Mouse (Mus musculus) lung, embryonic 14.5 days (tissue): ENCODE results near the gene Nme8. TPM values are rescaled to one million over a fixed set of nuclear protein-coding genes. Genes with fewer than 3 reads are reported as not detected.

ENCODE experiments used
- ATAC-seq: fragments of 200-750 bp; cut with Nextera tagmentation; 2 replicates; pipeline ENCODE4 v1.8.0; 2017; ENCODE audit warnings: mild to moderate bottlenecking, moderate TSS enrichment, moderate library complexity; ENCODE audit not compliant: insufficient read depth
- DNase-seq: peaks from one replicate; pipeline ENCODE4 v3.0.0-alpha.2; 2015
- H3K27ac ChIP-seq: fragments of 300-500 bp; sonication (generic); 2 replicates; pipeline ENCODE4 v1.5.1; 2014; ENCODE audit warnings: low read depth, mild to moderate bottlenecking, moderate library complexity
- H3K27me3 ChIP-seq: fragments of 300-500 bp; sonication (generic); 2 replicates; pipeline ENCODE4 v1.6.1; 2014; ENCODE audit warnings: low read length, control low read depth; ENCODE audit not compliant: insufficient read depth
- H3K36me3 ChIP-seq: fragments of 300-500 bp; sonication (generic); 2 replicates; pipeline ENCODE4 v1.6.1; 2014; ENCODE audit warnings: control low read depth; ENCODE audit not compliant: insufficient read depth
- H3K4me1 ChIP-seq: fragments of 300-500 bp; sonication (generic); 2 replicates; pipeline ENCODE4 v1.6.1; 2014; ENCODE audit warnings: antibody characterized with exemption, control low read depth; ENCODE audit not compliant: insufficient read depth
- H3K4me2 ChIP-seq: fragments of 300-500 bp; sonication (generic); 2 replicates; pipeline ENCODE4 v1.6.1; 2014; ENCODE audit warnings: mild to moderate bottlenecking
- H3K4me3 ChIP-seq: fragments of 300-500 bp; sonication (generic); 2 replicates; pipeline ENCODE4 v1.5.1; 2014; ENCODE audit warnings: low read depth, low read length
- H3K9ac ChIP-seq: fragments of 300-500 bp; sonication (generic); 2 replicates; pipeline ENCODE4 v1.6.1; 2014
- H3K9me3 ChIP-seq: fragments of 300-500 bp; sonication (generic); 2 replicates; pipeline ENCODE4 v1.6.1; 2016; ENCODE audit warnings: low read depth, low read length, control low read depth
- CTCF ChIP-seq: IDR thresholded peaks from 2 replicates; pipeline ENCODE4 v1.5.1; 2016; ENCODE audit warnings: antibody characterized with exemption, low read depth
- WGBS: fragments of 180-500 bp; shearing (Covaris S2); extraction: QIAGEN DNeasy Blood & Tissue Kit; methylation state at CpG from one replicate; pipeline ENCODE4 v1.1.7; 2014; 5-methylcytosine and 5-hydroxymethylcytosine counted together
- polyA plus RNA-seq: library from polyadenylated mRNA; unstranded; fragments of >200 nt; fragmentation: Nextera tagmentation; extraction: Ambion mirVana; gene quantifications from 2 replicates; pipeline ENCODE4 v1.2.1, GENCODE M21; 2014

The Nme8 gene
- polyA plus RNA-seq, 1 experiment from 2014 or later: not detected

DNA sequence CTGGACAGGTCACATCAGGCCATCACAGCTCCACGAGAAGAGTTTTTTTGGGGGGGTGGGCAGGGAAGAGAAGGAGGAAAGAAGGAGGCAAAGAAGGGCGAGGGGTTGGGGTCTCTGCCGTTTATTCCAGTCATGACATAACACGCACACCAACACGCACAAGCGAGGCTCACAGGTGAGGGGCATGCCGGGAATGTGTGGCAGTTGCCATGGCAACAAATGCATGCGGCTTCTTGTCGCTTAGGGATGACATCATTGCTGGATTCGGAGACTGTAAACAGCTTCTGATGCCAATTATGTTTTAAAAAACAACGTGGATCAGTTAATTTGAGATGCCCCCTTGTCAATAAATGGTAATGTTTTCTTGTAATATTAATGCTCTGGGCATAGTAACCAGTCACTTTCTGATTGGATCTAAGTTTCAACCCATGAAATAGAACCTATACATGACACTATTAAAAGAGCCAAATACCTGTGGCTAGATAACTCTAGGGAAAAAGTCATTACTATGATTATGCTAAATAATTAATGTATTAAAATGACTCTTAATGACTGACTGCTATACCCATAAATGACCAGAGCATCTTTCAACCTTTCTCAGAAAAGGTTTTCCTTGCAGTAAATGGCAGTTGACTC is 4.0 kb upstream of the Nme8 start:
- no peaks in the 10 kb centered on the region for H3K27me3 ChIP-seq
- peaks cover 5% of the 10 kb centered on the region; the same call in 1 of the 2 replicates for H3K4me1 ChIP-seq
- ATAC-seq (no peak), DNase-seq (peak; percentile 21)
- H3K9ac ChIP-seq: no peak overlapping the region
- TF ChIP-seq CTCF: no peak
- H3K4me2 ChIP-seq: no peak overlapping the region
- H3K27ac ChIP-seq: no peak overlapping the region
- H3K36me3 ChIP-seq: no peaks in the 10 kb centered on the region
- H3K4me3 ChIP-seq: no peak overlapping the region
- WGBS: 68% methylated on average over 11 of the region's 11 CpGs
- H3K9me3 ChIP-seq: no peaks in the 10 kb centered on the region

DNA sequence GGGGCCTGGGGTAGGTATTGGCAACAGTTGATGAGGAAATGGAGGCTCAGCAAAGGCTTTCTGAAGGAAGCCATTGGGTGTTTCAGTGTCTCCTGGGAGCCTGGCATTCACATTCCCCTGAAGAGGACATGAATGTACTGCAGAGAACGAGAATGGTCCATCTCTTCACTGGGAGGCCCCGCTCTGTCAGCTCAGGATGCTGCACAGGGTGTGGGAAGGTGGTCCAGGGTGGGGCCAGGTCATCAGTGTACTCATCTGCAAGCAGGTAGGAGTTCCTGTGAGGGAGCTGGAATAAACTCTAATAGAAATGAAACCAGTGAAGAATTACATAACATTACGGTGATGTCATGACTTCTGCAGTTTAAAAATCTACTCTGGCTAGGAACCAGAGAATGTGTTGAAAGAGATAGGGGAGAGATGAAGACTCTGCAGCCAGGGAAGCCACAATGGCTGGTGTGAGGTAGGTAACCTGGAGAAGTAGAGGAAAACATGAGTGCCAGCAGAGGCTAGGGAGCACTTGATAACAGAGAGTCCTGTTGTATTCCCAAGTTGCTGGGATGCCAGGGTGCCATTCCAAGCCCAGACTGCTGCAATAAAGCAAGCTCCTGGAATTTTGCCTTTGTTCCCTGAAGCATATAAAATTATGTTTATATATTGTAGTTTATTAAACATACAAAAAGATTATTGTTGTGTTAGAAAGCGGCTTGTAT is 3.3 kb upstream of the Nme8 start:
- ATAC-seq (peak; percentile 52; the same call in 1 of the 2 replicates), DNase-seq (peak; percentile 12)
- Histone ChIP-seq H3K9me3 (no peaks in the 10 kb centered on the region), H3K36me3 (no peaks in the 10 kb centered on the region), H3K27me3 (no peaks in the 10 kb centered on the region), H3K4me1 (peaks cover 5% of the 10 kb centered on the region; the same call in 1 of the 2 replicates), H3K9ac (no peak overlapping the region), H3K27ac (no peak overlapping the region), H3K4me2 (no peak overlapping the region), H3K4me3 (no peak overlapping the region)
- WGBS: 74% methylated on average over 4 of the region's 4 CpGs
- TF ChIP-seq CTCF: no peak

DNA sequence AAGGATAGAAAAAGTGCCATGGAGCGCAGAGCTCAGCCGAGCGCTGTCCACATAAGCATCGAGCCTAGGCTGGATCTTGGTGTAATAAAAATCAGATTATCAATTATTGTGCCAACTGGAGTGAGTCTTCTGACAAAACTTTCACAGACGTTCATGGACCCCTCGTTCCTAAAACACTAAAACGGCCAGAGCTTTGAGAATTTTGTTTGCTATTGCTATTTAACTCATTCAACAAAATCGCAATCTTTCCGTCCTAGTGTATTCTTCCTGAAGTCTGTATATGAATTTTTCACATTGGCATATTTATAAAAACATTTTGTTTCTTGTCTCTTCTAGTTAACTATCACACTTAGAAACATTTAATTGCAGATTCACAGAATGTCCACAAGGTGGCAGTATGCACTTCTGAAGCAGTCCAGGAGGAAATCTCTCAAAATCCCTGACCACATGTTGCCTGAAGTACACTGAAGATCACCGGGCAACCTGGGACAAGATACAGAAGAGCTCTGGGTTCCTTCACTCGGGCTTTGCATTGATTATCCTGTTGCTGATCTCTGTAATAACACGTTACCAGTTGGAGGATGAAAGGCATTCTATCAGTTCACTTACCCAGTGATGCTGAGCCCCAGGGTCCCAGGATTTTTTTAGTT is 1.1 kb upstream of the Nme8 start:
- Histone ChIP-seq H3K4me2 (peak overlapping the region; percentile 35; the same call in 1 of the 2 replicates), H3K4me3 (no peak overlapping the region), H3K9me3 (no peaks in the 10 kb centered on the region), H3K36me3 (no peaks in the 10 kb centered on the region), H3K4me1 (peaks cover 5% of the 10 kb centered on the region; the same call in 1 of the 2 replicates), H3K27me3 (no peaks in the 10 kb centered on the region), H3K27ac (no peak overlapping the region), H3K9ac (no peak overlapping the region)
- WGBS: 23% methylated on average over 12 of the region's 12 CpGs
- TF ChIP-seq CTCF: peak; percentile 86
- ATAC-seq: peak; percentile 65; the same call in 1 of the 2 replicates
- peak; percentile 85 for DNase-seq

DNA sequence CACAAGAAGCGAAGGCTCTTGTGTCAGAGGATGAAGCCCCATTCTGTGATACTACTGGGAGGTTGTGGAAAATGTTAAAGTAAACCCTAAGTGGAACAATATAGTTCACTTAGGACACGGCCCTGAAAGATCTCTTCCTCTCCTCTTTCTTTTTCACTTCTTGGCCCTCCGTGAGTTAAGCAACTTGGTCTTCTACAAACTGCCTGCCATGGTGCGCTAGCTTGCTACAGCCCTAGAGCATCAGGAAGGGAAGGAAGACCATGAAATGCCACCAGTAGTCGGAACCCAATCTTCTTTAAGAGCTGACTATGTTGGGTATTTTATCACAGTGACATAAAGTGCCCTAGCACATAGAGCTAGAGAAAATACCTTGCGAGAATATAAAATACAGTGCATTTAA is 7.2 kb downstream of the Nme8 start:
- Histone ChIP-seq H3K9me3 (no peaks in the 10 kb centered on the region), H3K27me3 (no peaks in the 10 kb centered on the region), H3K4me1 (no peaks in the 10 kb centered on the region), H3K4me3 (no peak overlapping the region), H3K9ac (no peak overlapping the region), H3K36me3 (no peaks in the 10 kb centered on the region), H3K4me2 (no peak overlapping the region), H3K27ac (no peak overlapping the region)
- WGBS: 81% methylated on average over 6 of the region's 6 CpGs
- no peak for DNase-seq
- no peak for ATAC-seq
- TF ChIP-seq CTCF: no peak

DNA sequence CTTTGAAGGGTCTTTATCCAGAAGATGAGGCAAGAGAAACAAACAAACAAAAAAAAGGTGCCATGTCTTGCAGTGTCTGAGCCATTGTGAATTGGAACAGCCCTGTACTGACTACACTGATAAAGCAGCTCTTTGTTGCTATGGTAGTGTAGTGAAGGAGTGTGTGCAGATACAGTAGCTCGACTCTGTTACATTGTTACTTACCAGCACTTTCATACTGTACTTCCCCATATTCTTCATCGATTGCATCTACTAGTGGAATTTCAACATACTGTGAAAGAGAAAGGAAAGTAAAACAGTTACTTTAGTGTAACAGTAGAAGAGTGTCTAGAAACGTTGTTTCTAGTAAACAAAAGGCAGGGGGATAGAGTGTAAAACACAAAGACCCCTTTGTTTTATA is 7.6 kb downstream of the Nme8 start:
- Histone ChIP-seq H3K9ac (no peak overlapping the region), H3K9me3 (no peaks in the 10 kb centered on the region), H3K27ac (no peak overlapping the region), H3K4me1 (no peaks in the 10 kb centered on the region), H3K36me3 (no peaks in the 10 kb centered on the region), H3K4me2 (no peak overlapping the region), H3K27me3 (no peaks in the 10 kb centered on the region), H3K4me3 (no peak overlapping the region)
- ATAC-seq: no peak
- no peak for DNase-seq
- WGBS: 57% methylated on average over 3 of the region's 3 CpGs
- no peak for TF ChIP-seq CTCF

DNA sequence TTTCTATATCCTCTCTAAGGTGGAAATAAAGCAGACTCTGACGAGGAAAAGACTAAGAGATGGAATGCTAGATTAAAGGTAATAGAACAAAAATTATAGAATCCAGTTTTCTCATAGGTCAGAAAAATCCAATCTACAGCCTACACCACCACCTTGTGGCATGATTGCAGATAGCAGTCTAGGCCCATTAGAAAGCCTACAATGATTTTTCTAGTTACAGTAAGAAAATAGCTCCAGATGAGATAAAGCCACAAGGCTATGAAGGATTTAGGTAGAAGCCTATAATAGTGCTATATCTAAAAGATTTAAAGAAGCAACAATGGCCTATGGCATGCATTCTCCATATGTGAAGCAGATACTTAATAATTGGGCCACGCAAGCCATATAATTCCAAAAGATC is 13.6 kb downstream of the Nme8 start:
- H3K4me1 ChIP-seq: peaks cover 3% of the 10 kb centered on the region; the same call in 1 of the 2 replicates
- H3K9me3 ChIP-seq: no peaks in the 10 kb centered on the region
- TF ChIP-seq CTCF: peak; percentile 76
- 52% methylated on average over 2 of the region's 2 CpGs for WGBS
- no peak overlapping the region for H3K27ac ChIP-seq
- DNase-seq: peak; percentile 84
- no peaks in the 10 kb centered on the region for H3K36me3 ChIP-seq
- no peak overlapping the region for H3K4me2 ChIP-seq
- no peaks in the 10 kb centered on the region for H3K27me3 ChIP-seq
- ATAC-seq: 0 out of 2 replicates have a peak, but pooled peaks have one; percentile 22
- H3K4me3 ChIP-seq: no peak overlapping the region
- no peak overlapping the region for H3K9ac ChIP-seq
